Mouse (Mus musculus): ENCODE measurements around the gene Pkd2l1. TPM values are rescaled to one million over a fixed set of nuclear protein-coding genes. Genes with fewer than 3 reads are reported as not detected.

The Pkd2l1 gene
- total and polyA plus RNA-seq, 2 experiments from 2014 or later, result not detected

- WGBS, result 3% methylated on average over 46 of the region's 46 CpGs
Measured at GRCm38 (mm10) chr19:44145702-44146567, 46.3 kb downstream of the Pkd2l1 start, which contains the start of gene Bloc1s2. Gene Bloc1s2, minus strand, starts transcription at chr19:44146446.

GRCm38 (mm10) chr19:44144366-44144765 is 47.9 kb downstream of the Pkd2l1 start:
- Histone ChIP-seq H3K27me3 (ENCODE audit: control insufficient read depth, insufficient read depth, low read length) (no peaks in the 10 kb centered on the region), H3K36me3 (replicated peaks; ENCODE audit: control insufficient read depth, insufficient read depth, low read length) (peaks cover 42% of the 10 kb centered on the region), H3K4me1 (ENCODE audit: control insufficient read depth, insufficient read depth) (peaks cover 5% of the 10 kb centered on the region; the same call in 1 of the 2 replicates), H3K9ac (replicated peaks; ENCODE audit: low read depth, low read length) (no peak overlapping the region), H3K4me2 (ENCODE audit: low read depth, low read length) (no peak overlapping the region), H3K9me3 (replicated peaks; ENCODE audit: control insufficient read depth, low read length) (no peaks in the 10 kb centered on the region), H3K4me3 (ENCODE audit: low read depth, low read length) (no peak overlapping the region), H3K27ac (ENCODE audit: low read depth) (no peak overlapping the region)
- ATAC-seq (ENCODE audit: insufficient read depth, low read depth) (no peak), DNase-seq (ENCODE audit: low spot score) (no peak)
- TF ChIP-seq EP300 (IDR thresholded peaks at IDR 0.05; ENCODE audit: low read depth), result no peak
- TF ChIP-seq CTCF (IDR thresholded peaks at IDR 0.05; ENCODE audit: low read depth), result no peak
- 81% methylated on average over 9 of the region's 9 CpGs for WGBS

More at GRCm38 (mm10) chr19:44145702-44146567, 46.3 kb downstream of the Pkd2l1 start, which contains the start of gene Bloc1s2:
- H3K4me3 ChIP-seq (ENCODE audit: low read depth, low read length), result peak within 1 kb of the TSS; percentile 67
- no peak for TF ChIP-seq EP300 (IDR thresholded peaks at IDR 0.05; ENCODE audit: low read depth)
- no peak for TF ChIP-seq CTCF (IDR thresholded peaks at IDR 0.05; ENCODE audit: low read depth)
- ATAC-seq (ENCODE audit: insufficient read depth, low read depth) (peak; percentile 91), DNase-seq (ENCODE audit: low spot score) (peak; percentile 53)
- no peaks in the 10 kb centered on the region for H3K9me3 ChIP-seq (replicated peaks; ENCODE audit: control insufficient read depth, low read length)
- H3K27me3 ChIP-seq (ENCODE audit: control insufficient read depth, insufficient read depth, low read length), result 0 out of 2 replicates have a peak, but pooled peaks cover 5% of the 10 kb centered on the region
- H3K36me3 ChIP-seq (replicated peaks; ENCODE audit: control insufficient read depth, insufficient read depth, low read length), result peaks cover 35% of the 10 kb centered on the region
- peaks cover 5% of the 10 kb centered on the region; the same call in 1 of the 2 replicates for H3K4me1 ChIP-seq (ENCODE audit: control insufficient read depth, insufficient read depth)
- H3K9ac ChIP-seq (replicated peaks; ENCODE audit: low read depth, low read length), result peak within 1 kb of the TSS; percentile 58
- H3K27ac ChIP-seq (ENCODE audit: low read depth), result no peak within 1 kb of the TSS
- H3K4me2 ChIP-seq (ENCODE audit: low read depth, low read length), result peak within 1 kb of the TSS; percentile 75

- ATAC-seq (ENCODE audit: insufficient read depth, low read depth) (peak; percentile 28; the same call in 1 of the 2 replicates), DNase-seq (ENCODE audit: low spot score) (no peak)
- Histone ChIP-seq H3K4me3 (ENCODE audit: low read depth, low read length) (peak overlapping the region; percentile 92), H3K4me2 (ENCODE audit: low read depth, low read length) (peak overlapping the region; percentile 59), H3K4me1 (ENCODE audit: control insufficient read depth, insufficient read depth) (no peaks in the 10 kb centered on the region), H3K9ac (replicated peaks; ENCODE audit: low read depth, low read length) (no peak overlapping the region), H3K9me3 (replicated peaks; ENCODE audit: control insufficient read depth, low read length) (no peaks in the 10 kb centered on the region), H3K27me3 (ENCODE audit: control insufficient read depth, insufficient read depth, low read length) (no peaks in the 10 kb centered on the region), H3K36me3 (replicated peaks; ENCODE audit: control insufficient read depth, insufficient read depth, low read length) (peaks cover 29% of the 10 kb centered on the region), H3K27ac (ENCODE audit: low read depth) (no peak overlapping the region)
- TF ChIP-seq CTCF (IDR thresholded peaks at IDR 0.05; ENCODE audit: low read depth), result no peak
- no peak for TF ChIP-seq EP300 (IDR thresholded peaks at IDR 0.05; ENCODE audit: low read depth)
- 35% methylated on average over 7 of the region's 7 CpGs for WGBS
Measured at GRCm38 (mm10) chr19:44135960-44136485, 56.2 kb downstream of the Pkd2l1 start.

GRCm38 (mm10) chr19:44135072-44135959 is 56.9 kb downstream of the Pkd2l1 start, which contains the start of gene Cwf19l1:
Gene Cwf19l1, minus strand, starts transcription at chr19:44135876.
- ATAC-seq (ENCODE audit: insufficient read depth, low read depth) (peak; percentile 91), DNase-seq (ENCODE audit: low spot score) (peak; percentile 94)
- Histone ChIP-seq H3K27ac (ENCODE audit: low read depth) (peak within 1 kb of the TSS; percentile 94), H3K4me1 (ENCODE audit: control insufficient read depth, insufficient read depth) (no peaks in the 10 kb centered on the region), H3K9me3 (replicated peaks; ENCODE audit: control insufficient read depth, low read length) (no peaks in the 10 kb centered on the region), H3K4me2 (ENCODE audit: low read depth, low read length) (peak within 1 kb of the TSS; percentile 92), H3K4me3 (ENCODE audit: low read depth, low read length) (peak within 1 kb of the TSS; percentile 92), H3K9ac (replicated peaks; ENCODE audit: low read depth, low read length) (peak within 1 kb of the TSS; percentile 75), H3K27me3 (ENCODE audit: control insufficient read depth, insufficient read depth, low read length) (no peaks in the 10 kb centered on the region), H3K36me3 (replicated peaks; ENCODE audit: control insufficient read depth, insufficient read depth, low read length) (peaks cover 34% of the 10 kb centered on the region)
- no peak for TF ChIP-seq CTCF (IDR thresholded peaks at IDR 0.05; ENCODE audit: low read depth)
- no peak for TF ChIP-seq EP300 (IDR thresholded peaks at IDR 0.05; ENCODE audit: low read depth)
- WGBS, result under 1% methylated on average over 45 of the region's 45 CpGs

- H3K4me2 ChIP-seq (ENCODE audit: low read depth, low read length), result no peak overlapping the region
Measured at GRCm38 (mm10) chr19:44132917-44133316, 59.3 kb downstream of the Pkd2l1 start.

More at GRCm38 (mm10) chr19:44132917-44133316, 59.3 kb downstream of the Pkd2l1 start:
- Histone ChIP-seq H3K4me3 (ENCODE audit: low read depth, low read length) (no peak overlapping the region), H3K9ac (replicated peaks; ENCODE audit: low read depth, low read length) (no peak overlapping the region), H3K36me3 (replicated peaks; ENCODE audit: control insufficient read depth, insufficient read depth, low read length) (peaks cover 41% of the 10 kb centered on the region), H3K27me3 (ENCODE audit: control insufficient read depth, insufficient read depth, low read length) (no peaks in the 10 kb centered on the region), H3K4me1 (ENCODE audit: control insufficient read depth, insufficient read depth) (no peaks in the 10 kb centered on the region), H3K27ac (ENCODE audit: low read depth) (no peak overlapping the region), H3K9me3 (replicated peaks; ENCODE audit: control insufficient read depth, low read length) (no peaks in the 10 kb centered on the region)
- ATAC-seq (ENCODE audit: insufficient read depth, low read depth), result no peak
- DNase-seq (ENCODE audit: low spot score), result no peak
- 85% methylated on average over 5 of the region's 5 CpGs for WGBS
- TF ChIP-seq EP300 (IDR thresholded peaks at IDR 0.05; ENCODE audit: low read depth) (no peak), CTCF (IDR thresholded peaks at IDR 0.05; ENCODE audit: low read depth) (no peak)

Measured in heart, postnatal 0 days (tissue).